Mouse (Mus musculus) intestine, embryonic 16.5 days (tissue): ENCODE measurements at regions not wholly inside any gene's neighbourhood (a gene's known extent, or its start where the extent isn't known, plus 50 kb on each side); places are given as distances from the start of the nearest gene placed in this dataset.

ENCODE experiments used
- ATAC-seq: fragments of 200-750 bp; cut with Nextera tagmentation; 2 replicates; pipeline ENCODE4 v1.8.0; 2017; ENCODE audit warnings: moderate TSS enrichment, moderate library complexity
- H3K27ac ChIP-seq: fragments of 300-500 bp; sonication (generic); 2 replicates; pipeline ENCODE4 v1.5.1; 2014; ENCODE audit warnings: mild to moderate bottlenecking, low read length
- H3K27me3 ChIP-seq: fragments of 300-500 bp; sonication (generic); replicated peaks from 2 replicates; pipeline ENCODE4 v1.6.1; 2014; ENCODE audit warnings: low read length, control low read depth, mixed read lengths; ENCODE audit not compliant: control insufficient read depth, insufficient read depth
- H3K36me3 ChIP-seq: fragments of 300-500 bp; sonication (generic); 2 replicates; pipeline ENCODE4 v1.6.1; 2014; ENCODE audit warnings: low read length, control low read depth; ENCODE audit not compliant: control insufficient read depth, insufficient read depth
- H3K4me1 ChIP-seq: fragments of 300-500 bp; sonication (generic); 2 replicates; pipeline ENCODE4 v1.6.1; 2014; ENCODE audit warnings: low read length, control low read depth, mixed read lengths; ENCODE audit not compliant: control insufficient read depth, insufficient read depth
- H3K4me2 ChIP-seq: fragments of 300-500 bp; sonication (generic); 2 replicates; pipeline ENCODE4 v1.6.1; 2014; ENCODE audit warnings: low read depth, low read length, control low read depth
- H3K4me3 ChIP-seq: fragments of 300-500 bp; sonication (generic); 2 replicates; pipeline ENCODE4 v1.5.1; 2014; ENCODE audit warnings: mild to moderate bottlenecking, low read length
- H3K9ac ChIP-seq: fragments of 300-500 bp; sonication (generic); 2 replicates; pipeline ENCODE4 v1.6.1; 2014; ENCODE audit warnings: low read depth, low read length
- H3K9me3 ChIP-seq: fragments of 300-500 bp; sonication (generic); 2 replicates; pipeline ENCODE4 v1.6.1; 2016; ENCODE audit warnings: low read length, control low read depth; ENCODE audit not compliant: control insufficient read depth
- WGBS: fragments of 180-500 bp; shearing (Covaris S2); extraction: QIAGEN DNeasy Blood & Tissue Kit; methylation state at CpG from one replicate; pipeline ENCODE4 v1.1.7; 2014; 5-methylcytosine and 5-hydroxymethylcytosine counted together

DNA sequence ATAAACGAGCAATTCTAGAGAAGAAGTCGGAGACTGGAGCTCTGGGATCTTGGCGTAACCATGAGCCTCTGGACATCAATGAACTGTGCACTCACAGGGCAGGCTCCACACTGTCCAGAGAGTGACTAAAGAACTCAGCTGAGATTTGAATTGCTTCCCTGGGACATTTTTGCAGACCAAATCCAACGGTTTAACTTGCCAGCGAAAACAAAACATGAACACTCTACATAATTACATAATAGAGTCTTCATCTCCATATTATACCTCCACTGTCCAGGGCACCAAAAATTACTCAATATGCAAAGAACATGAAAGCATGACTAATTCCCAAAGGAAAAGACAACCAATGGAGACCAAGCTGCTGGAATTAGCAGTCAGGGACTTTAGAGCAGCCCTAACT lies 119.9 kb upstream of the Mrps22 start:
- no peak overlapping the region for H3K4me3 ChIP-seq
- no peak overlapping the region for H3K4me2 ChIP-seq
- H3K27ac ChIP-seq = no peak overlapping the region
- H3K9me3 ChIP-seq = no peaks in the 10 kb centered on the region
- ATAC-seq = no peak
- 85% methylated on average over 5 of the region's 5 CpGs for WGBS
- H3K9ac ChIP-seq = no peak overlapping the region
- no peaks in the 10 kb centered on the region for H3K36me3 ChIP-seq
- H3K4me1 ChIP-seq = no peaks in the 10 kb centered on the region
- H3K27me3 ChIP-seq = no peaks in the 10 kb centered on the region

- no peak overlapping the region for H3K27ac ChIP-seq
- 53% methylated on average over 11 of the region's 11 CpGs for WGBS
Observed at GRCm38 (mm10) chr9:98717701-98718270, 116.3 kb upstream of the Mrps22 start.

GRCm38 (mm10) chr9:98714661-98715060 lies 113.2 kb upstream of the Mrps22 start:
- Histone ChIP-seq H3K27me3 (no peaks in the 10 kb centered on the region), H3K27ac (no peak overlapping the region), H3K4me3 (no peak overlapping the region), H3K4me1 (no peaks in the 10 kb centered on the region), H3K9me3 (no peaks in the 10 kb centered on the region), H3K9ac (no peak overlapping the region), H3K36me3 (no peaks in the 10 kb centered on the region), H3K4me2 (no peak overlapping the region)
- ATAC-seq = no peak
- 67% methylated on average over 9 of the region's 9 CpGs for WGBS

More at GRCm38 (mm10) chr9:98717701-98718270, 116.3 kb upstream of the Mrps22 start:
- no peaks in the 10 kb centered on the region for H3K36me3 ChIP-seq
- no peak for ATAC-seq
- no peak overlapping the region for H3K4me3 ChIP-seq
- H3K4me2 ChIP-seq = no peak overlapping the region
- no peak overlapping the region for H3K9ac ChIP-seq
- H3K9me3 ChIP-seq = no peaks in the 10 kb centered on the region
- no peaks in the 10 kb centered on the region for H3K27me3 ChIP-seq
- H3K4me1 ChIP-seq = no peaks in the 10 kb centered on the region

DNA sequence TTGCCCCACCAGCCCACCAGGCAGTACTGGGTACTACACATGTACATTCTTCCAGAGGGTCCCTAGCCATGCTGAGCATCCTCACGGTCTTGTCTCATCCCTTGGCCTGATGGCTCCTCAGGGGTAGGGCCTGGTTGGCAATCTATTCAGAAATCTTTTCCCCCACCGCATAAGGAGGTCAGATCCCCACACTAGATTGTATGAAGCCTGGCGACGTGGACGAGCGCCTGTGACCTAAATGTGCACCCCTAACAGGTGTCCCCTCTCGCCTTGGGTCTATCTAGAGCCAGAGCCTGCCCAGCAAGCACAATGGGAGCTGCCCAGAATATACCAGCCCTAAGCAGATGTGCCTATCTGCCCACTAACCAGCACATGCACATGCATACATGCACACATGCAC lies 111.4 kb upstream of the Mrps22 start:
- ATAC-seq = no peak
- Histone ChIP-seq H3K9ac (no peak overlapping the region), H3K36me3 (no peaks in the 10 kb centered on the region), H3K4me2 (no peak overlapping the region), H3K27ac (no peak overlapping the region), H3K4me3 (no peak overlapping the region), H3K27me3 (no peaks in the 10 kb centered on the region), H3K9me3 (no peaks in the 10 kb centered on the region), H3K4me1 (no peaks in the 10 kb centered on the region)
- WGBS = 88% methylated on average over 7 of the region's 7 CpGs

DNA sequence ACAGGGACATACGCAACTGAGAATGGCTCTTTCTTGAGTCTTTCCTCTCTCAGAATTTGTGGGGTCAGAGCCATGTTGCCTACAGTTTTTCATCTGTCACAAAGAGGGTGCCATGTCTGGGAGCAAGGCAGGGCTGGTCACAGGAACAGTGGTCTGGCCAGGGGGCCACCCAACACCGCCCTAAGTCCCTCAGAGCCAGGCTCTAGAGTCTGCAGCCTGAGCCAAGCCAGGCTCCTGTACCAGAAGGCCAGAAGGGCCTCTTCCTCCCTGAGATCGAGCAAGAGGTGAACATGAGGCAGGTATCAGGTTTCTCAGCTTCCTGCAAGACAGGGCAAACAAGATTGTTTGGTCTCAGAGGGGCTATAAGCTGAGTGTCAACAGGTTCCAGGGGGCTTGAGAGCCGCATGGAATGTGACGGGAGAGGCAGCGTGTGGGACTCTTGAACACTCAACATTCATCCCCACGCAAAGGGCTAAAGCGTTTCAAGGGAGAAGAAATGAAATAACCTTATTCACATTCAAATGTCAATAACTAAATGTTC lies 110.6 kb upstream of the Mrps22 start:
- Histone ChIP-seq H3K27me3 (no peaks in the 10 kb centered on the region), H3K4me3 (no peak overlapping the region), H3K36me3 (no peaks in the 10 kb centered on the region), H3K4me2 (no peak overlapping the region), H3K4me1 (no peaks in the 10 kb centered on the region), H3K9ac (no peak overlapping the region), H3K9me3 (no peaks in the 10 kb centered on the region), H3K27ac (no peak overlapping the region)
- 66% methylated on average over 8 of the region's 8 CpGs for WGBS
- ATAC-seq = no peak

- H3K27ac ChIP-seq = no peak overlapping the region
- no peak for ATAC-seq
- no peak overlapping the region for H3K4me2 ChIP-seq
- no peaks in the 10 kb centered on the region for H3K27me3 ChIP-seq
- 54% methylated on average over 9 of the region's 9 CpGs for WGBS
- H3K4me1 ChIP-seq = no peaks in the 10 kb centered on the region
- H3K9me3 ChIP-seq = no peaks in the 10 kb centered on the region
- no peaks in the 10 kb centered on the region for H3K36me3 ChIP-seq
- H3K9ac ChIP-seq = no peak overlapping the region
- H3K4me3 ChIP-seq = no peak overlapping the region
Observed at GRCm38 (mm10) chr9:98710155-98710710, 108.8 kb upstream of the Mrps22 start.

DNA sequence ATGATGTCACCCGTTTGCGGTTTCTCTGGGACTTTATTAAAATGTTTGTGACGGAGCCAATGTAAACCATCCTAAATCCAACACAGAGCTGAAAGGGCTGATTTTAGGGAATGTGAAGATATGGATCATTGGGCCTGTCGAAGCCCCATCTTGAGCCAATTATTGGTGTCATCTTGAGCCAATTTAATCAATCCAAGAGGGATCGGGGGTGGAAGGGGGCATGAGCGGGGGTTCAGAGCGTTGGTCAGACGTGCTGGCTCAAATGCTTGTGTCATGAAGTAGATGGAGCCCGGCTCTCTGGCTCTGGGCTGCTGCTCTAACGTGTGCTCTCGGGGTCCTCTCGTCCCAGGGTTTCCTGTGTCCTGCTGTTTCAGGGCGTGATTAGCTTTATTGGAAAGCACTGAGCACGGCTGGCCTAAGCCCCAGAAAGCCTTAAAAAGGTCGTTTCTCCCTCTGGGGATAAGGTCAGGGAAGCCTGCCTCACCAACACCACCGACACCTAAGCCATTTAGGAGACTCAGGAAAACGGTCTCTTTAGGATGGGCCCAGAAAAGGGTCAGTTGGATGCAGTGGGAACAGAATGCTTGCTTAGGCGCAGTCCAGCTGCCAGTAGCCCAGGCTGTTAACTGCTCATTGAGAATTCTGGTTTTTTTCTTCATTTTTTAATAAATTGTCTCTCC lies 106.7 kb upstream of the Mrps22 start:
- ATAC-seq = no peak
- 76% methylated on average over 18 of the region's 18 CpGs for WGBS
- Histone ChIP-seq H3K9ac (no peak overlapping the region), H3K27ac (no peak overlapping the region), H3K9me3 (no peaks in the 10 kb centered on the region), H3K36me3 (no peaks in the 10 kb centered on the region), H3K4me2 (no peak overlapping the region), H3K4me1 (no peaks in the 10 kb centered on the region), H3K27me3 (no peaks in the 10 kb centered on the region), H3K4me3 (no peak overlapping the region)

GRCm38 (mm10) chr9:98707491-98707890 lies 106.0 kb upstream of the Mrps22 start:
- Histone ChIP-seq H3K4me2 (no peak overlapping the region), H3K36me3 (no peaks in the 10 kb centered on the region), H3K9me3 (no peaks in the 10 kb centered on the region), H3K27me3 (no peaks in the 10 kb centered on the region), H3K4me3 (no peak overlapping the region), H3K4me1 (no peaks in the 10 kb centered on the region), H3K9ac (no peak overlapping the region), H3K27ac (no peak overlapping the region)
- 87% methylated on average over 6 of the region's 6 CpGs for WGBS
- ATAC-seq = no peak

GRCm38 (mm10) chr9:98704131-98704530 lies 102.7 kb upstream of the Mrps22 start:
- Histone ChIP-seq H3K4me3 (no peak overlapping the region), H3K27me3 (no peaks in the 10 kb centered on the region), H3K9ac (no peak overlapping the region), H3K4me1 (no peaks in the 10 kb centered on the region), H3K27ac (no peak overlapping the region), H3K4me2 (no peak overlapping the region), H3K9me3 (no peaks in the 10 kb centered on the region), H3K36me3 (no peaks in the 10 kb centered on the region)
- peak; percentile 48; the same call in 1 of the 2 replicates for ATAC-seq
- WGBS = 27% methylated on average over 5 of the region's 5 CpGs
